Mouse (Mus musculus) mouse embryonic stem cell (cell line): ENCODE measurements around the gene Ophn1.

Experiments used
- in situ Hi-C, 2 experiments: fragments of 300-500 bp; cut with MboI; formaldehyde crosslinking; loops; 1 replicate in 1 of 2; 3 replicates in 1 of 2; pipeline ENCODE4 v1.14.3; 2019 to 2020; ENCODE audit warnings: low sequenced_read_pairs in 2 of 2, low pct_unique_long_range_greater_than_20kb in 1 of 2, mixed read lengths in 1 of 2; ENCODE audit not compliant: unreplicated experiment in 1 of 2

The Ophn1 gene

GRCm38 (mm10) chrX:98890406-98891116 is at the start of gene Ophn1:
Ophn1 (minus strand) TSS chrX:98891025.
- in situ Hi-C loops, result no loop called here

- in situ Hi-C loops, result no loop called here
Measured at GRCm38 (mm10) chrX:98937555-98938294, 46.9 kb upstream of the Ophn1 start.

- in situ Hi-C loops, result no loop called here
Measured at GRCm38 (mm10) chrX:98936707-98937554, 46.1 kb upstream of the Ophn1 start.

GRCm38 (mm10) chrX:98936101-98936500 is 45.3 kb upstream of the Ophn1 start, which contains the start of gene Yipf6:
Yipf6 (plus strand) TSS chrX:98936316.
- in situ Hi-C loops, result no loop called here

- in situ Hi-C loops, result loop anchor here in 1 of 2 experiments (25.0 kb wide), 1 partner anchor 232 kb away; no protein-coding TSS in a partner anchor
Measured at GRCm38 (mm10) chrX:98919423-98919822, 28.6 kb upstream of the Ophn1 start.

GRCm38 (mm10) chrX:98908910-98909309 is 18.1 kb upstream of the Ophn1 start:
- in situ Hi-C loops, result loop anchor here in 1 of 2 experiments (25.0 kb wide), 1 partner anchor 222 kb away; no protein-coding TSS in a partner anchor

GRCm38 (mm10) chrX:98904226-98904625 is 13.4 kb upstream of the Ophn1 start:
- in situ Hi-C loops, result loop anchor here in 1 of 2 experiments (25.0 kb wide), 1 partner anchor 217 kb away; no protein-coding TSS in a partner anchor

- in situ Hi-C loops, result no loop called here
Measured at GRCm38 (mm10) chrX:98898307-98898706, 7.5 kb upstream of the Ophn1 start.

- in situ Hi-C loops, result no loop called here
Measured at GRCm38 (mm10) chrX:98890072-98890405, 786 bp downstream of the Ophn1 start.

- in situ Hi-C loops, result no loop called here
Measured at GRCm38 (mm10) chrX:98881983-98882382, 8.8 kb downstream of the Ophn1 start.

- in situ Hi-C loops, result no loop called here
Measured at GRCm38 (mm10) chrX:98881085-98881484, 9.7 kb downstream of the Ophn1 start.

GRCm38 (mm10) chrX:98880314-98880713 is 10.5 kb downstream of the Ophn1 start:
- in situ Hi-C loops, result no loop called here

- in situ Hi-C loops, result no loop called here
Measured at GRCm38 (mm10) chrX:98875144-98875543, 15.7 kb downstream of the Ophn1 start.

- in situ Hi-C loops, result no loop called here
Measured at GRCm38 (mm10) chrX:98874086-98874485, 16.7 kb downstream of the Ophn1 start.

- in situ Hi-C loops, result no loop called here
Measured at GRCm38 (mm10) chrX:98872064-98872463, 18.8 kb downstream of the Ophn1 start.

GRCm38 (mm10) chrX:98870541-98870940 is 20.3 kb downstream of the Ophn1 start:
- in situ Hi-C loops, result no loop called here

- in situ Hi-C loops, result no loop called here
Measured at GRCm38 (mm10) chrX:98869735-98870134, 21.1 kb downstream of the Ophn1 start.

GRCm38 (mm10) chrX:98869165-98869564 is 21.7 kb downstream of the Ophn1 start:
- in situ Hi-C loops, result no loop called here

- in situ Hi-C loops, result no loop called here
Measured at GRCm38 (mm10) chrX:98860167-98860566, 30.7 kb downstream of the Ophn1 start.
